Mouse (Mus musculus): ENCODE results near the gene Clybl.

Gene Clybl

DNA sequence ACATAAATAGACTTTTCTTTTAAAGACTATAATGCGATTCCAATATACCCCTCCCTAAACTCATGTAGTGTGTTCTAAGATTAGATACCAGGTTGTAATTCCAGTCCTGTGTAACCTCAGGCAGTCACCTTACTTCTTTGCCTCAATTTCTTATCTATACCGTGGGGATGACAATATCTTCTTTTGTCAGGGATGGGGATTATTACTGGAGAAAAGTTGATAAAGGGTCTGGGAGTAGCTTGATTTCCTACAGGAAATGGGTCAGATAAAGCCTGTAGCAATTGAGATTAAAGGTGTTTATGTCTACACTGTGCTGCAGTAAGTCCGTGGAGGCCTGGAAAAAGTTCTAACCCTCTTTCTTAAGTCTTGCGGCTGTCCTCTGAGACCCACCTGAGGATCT, 131.8 kb downstream of the Clybl start:
- no peak for DNase-seq

- no peak for DNase-seq
Measured at GRCm38 (mm10) chr14:122315743-122316142, 134.2 kb downstream of the Clybl start.

- DNase-seq, result no peak
Measured at GRCm38 (mm10) chr14:122322136-122322535, 140.6 kb downstream of the Clybl start.

GRCm38 (mm10) chr14:122323838-122324458, 142.4 kb downstream of the Clybl start:
- DNase-seq, result no peak

GRCm38 (mm10) chr14:122330136-122330535, 148.6 kb downstream of the Clybl start:
- no peak for DNase-seq

GRCm38 (mm10) chr14:122330716-122331115, 149.2 kb downstream of the Clybl start:
- no peak for DNase-seq

- no peak for DNase-seq
Measured at GRCm38 (mm10) chr14:122331635-122332460, 150.3 kb downstream of the Clybl start.

DNA sequence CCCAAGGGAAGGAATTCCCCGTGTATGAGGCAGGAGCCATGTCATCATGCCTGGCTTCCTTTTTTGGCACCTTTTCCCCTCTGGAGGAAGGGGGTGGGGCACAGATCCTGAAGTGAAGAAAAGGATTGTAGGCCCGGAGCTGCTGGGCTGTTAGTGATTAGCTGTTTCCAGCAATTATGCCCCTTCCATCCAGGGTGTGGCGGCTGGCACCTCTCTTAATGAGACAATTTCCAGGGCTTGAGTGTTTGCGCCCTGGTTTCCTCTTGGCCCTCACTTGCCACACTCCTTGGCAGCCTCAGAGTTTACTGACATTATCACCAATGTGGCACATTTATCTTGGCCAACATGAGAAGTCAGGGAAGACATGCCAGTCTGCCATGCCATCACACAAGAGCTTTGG, 155.5 kb downstream of the Clybl start:
- no peak for DNase-seq

DNA sequence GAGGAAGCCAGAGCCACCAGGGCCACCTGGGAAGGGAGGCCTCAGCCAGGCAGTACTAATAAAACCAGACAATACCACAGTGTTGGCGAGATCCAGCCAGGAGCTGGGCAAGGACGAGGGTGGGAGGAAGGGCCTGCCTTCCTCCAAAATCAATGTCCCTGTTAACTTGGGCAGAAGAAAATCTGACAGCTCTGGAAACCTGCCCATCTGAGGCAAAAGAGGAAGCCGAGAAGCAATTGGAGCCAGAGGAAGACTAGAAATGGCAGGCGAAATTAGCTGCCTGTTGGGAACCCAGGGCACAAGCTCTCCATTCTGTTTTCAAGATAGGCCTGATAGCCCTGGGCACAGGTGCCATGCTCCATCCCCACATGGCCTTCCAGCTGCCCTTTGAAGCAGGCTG, 157.3 kb downstream of the Clybl start:
- DNase-seq, result no peak

DNA sequence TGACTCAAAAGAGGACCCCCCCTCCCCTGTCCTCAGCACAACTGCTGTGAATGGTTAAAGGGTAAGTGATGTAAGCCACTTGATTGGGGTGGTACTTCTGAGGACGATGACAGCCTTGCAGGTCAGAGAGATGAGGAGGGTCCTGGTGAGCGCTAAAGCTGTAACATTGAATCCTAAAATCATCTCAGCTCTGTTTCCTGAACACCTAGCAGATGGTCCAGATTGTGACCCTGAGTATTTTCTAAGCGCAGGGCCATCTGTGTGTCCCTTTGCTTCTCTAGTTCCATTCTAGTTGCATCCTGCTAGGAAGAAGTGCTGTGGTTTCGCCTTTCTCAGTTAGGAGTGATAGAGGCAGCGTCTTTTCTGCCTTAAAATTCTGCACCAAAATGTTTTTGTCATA, 158.6 kb downstream of the Clybl start:
- no peak for DNase-seq

- DNase-seq, result no peak
Measured at GRCm38 (mm10) chr14:122341591-122342360, 160.3 kb downstream of the Clybl start.

- no peak for DNase-seq
Measured at GRCm38 (mm10) chr14:122344272-122345224, 163.0 kb downstream of the Clybl start.

DNA sequence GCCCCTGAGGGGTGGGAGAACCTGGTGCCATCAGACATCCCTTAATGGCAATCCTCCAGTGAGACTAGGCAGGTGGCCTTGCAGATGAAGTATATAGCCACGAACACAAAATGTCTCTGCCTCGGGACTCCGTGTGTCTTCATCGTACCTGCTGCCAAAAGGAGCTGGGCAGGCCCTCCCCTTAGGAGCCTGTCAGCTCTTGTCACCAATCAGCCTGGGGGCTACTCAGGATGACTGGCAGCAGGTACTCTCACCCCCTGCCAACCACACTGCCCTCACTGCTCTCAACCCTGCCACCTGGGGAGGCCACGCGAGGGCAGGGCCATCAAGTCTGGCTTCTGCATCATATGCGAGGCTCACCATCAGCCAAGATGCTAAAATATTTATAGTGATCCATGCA, 166.6 kb downstream of the Clybl start:
- no peak for DNase-seq

DNA sequence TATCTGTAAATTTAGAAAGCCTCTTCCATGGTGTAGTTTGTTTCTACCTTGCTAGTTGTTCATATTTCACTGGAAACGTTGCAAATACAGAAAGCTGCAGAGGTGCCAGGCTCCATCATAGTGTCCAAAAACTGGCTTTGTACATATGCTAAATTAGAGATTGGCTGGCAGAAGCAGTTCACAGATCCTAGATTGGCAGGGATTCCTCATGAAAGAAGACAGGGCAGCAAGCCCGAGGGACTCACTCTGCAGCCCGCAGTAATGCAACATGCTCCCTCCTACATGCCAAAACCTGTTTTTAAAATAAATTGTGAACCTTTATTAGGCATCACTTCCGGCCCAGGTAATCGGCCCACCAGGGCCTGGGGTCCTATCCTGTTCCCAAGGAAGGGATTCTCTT, 167.8 kb downstream of the Clybl start:
- no peak for DNase-seq

GRCm38 (mm10) chr14:122349761-122350160, 168.3 kb downstream of the Clybl start:
- DNase-seq, result no peak

DNA sequence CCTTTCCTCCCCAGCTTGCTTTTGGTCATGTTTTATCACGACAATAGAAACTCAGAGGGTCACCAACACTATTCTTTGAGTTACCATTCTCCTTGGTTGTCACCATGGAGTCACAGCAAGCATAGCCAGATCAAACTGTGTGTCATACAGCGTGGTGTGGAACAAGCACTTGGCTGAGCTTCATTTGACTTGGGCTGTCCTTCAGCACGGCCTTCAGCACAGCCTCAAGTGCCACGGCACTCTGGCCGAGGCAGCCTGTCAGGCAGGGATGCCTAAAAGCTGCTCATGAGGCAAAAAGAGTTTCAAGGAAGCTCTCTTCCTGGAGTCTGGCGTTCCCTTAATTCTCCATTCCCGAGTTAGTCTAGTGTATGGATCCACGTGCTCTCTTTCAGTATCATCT, 169.3 kb downstream of the Clybl start:
- no peak for DNase-seq

DNA sequence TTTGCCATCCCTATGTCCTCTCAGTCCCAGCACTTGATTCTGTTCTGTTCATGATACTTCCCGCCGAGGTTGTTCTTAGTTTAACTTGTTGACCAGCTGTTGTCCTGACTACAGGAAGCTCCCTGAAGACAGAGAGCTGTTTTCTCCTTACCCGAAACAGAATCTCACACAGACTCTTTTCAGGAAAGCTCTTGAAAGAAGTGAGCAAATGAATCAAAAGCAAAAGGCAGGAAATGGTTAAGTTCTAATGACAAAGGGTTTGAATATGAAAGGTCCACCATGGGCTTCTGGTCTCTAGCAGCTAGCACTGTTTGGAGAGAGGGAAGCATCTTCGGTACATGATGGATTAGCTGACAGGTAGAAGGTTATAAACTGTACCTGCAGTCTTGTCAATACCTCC, 175.8 kb downstream of the Clybl start:
- DNase-seq, result no peak

DNA sequence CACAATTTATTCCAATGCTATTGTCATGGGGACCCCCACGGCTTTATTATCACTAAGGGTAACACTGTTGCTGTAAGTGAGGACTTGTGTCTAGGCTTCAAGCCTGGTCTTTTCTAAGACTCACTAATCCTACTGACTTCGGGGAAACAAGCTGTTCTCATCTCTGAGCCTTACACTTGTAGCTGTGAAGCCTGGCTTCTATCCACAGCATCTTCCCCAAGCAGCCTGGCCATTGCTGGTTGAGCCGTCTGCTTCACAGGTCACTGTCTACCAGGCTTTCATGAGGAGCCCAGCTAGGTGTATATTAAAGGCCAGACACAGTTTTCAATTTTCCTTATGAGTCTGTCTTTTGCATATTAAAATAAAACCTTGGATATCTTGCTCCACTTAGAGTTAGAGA, 177.1 kb downstream of the Clybl start:
- DNase-seq, result no peak

DNA sequence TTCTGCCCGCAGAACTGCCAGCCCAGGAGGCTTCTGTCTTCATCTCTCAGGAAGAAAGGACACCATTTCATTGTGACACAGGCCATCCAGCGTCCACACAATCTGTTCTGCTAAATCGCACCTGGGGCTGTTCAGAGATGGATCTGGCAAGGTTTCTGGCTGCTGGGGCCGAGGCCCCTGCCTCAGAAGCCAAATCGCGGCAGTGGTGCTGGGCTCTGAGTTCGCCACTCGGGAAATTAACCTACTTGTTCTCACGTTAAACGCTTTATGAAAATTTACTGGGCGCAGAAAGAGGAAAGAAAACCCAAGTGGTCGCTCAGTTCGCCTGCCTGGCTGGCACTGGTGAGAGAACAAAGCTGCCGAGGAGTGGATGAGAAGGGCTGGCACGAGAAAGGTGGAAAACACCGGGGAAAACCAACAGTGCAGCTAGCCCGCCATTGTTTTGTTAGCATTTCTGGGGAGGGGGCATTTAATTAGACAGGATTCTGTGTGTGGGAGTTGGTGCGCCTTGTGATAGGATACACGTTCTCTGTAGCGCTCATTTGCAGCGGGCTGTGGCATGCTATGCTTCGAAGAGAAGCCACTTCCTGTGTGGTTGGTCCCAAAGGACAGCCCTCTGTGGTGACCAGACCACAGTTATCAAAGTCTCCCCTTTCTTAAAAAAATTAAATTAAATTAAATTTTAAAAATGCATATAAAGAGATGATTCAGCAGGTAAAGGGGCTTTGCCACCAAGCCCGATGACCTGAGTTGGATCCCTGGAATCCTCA, 177.8 kb downstream of the Clybl start:
- DNase-seq, result no peak

- DNase-seq, result no peak
Measured at GRCm38 (mm10) chr14:122361807-122362206, 180.3 kb downstream of the Clybl start.

- DNase-seq, result no peak
Measured at GRCm38 (mm10) chr14:122363156-122363555, 181.7 kb downstream of the Clybl start.

GRCm38 (mm10) chr14:122364026-122364425, 182.5 kb downstream of the Clybl start:
- DNase-seq, result no peak

Measured in lung, adult 18-20 months (tissue).